Mouse (Mus musculus): ENCODE measurements at regions not wholly inside any gene's neighbourhood (a gene's known extent, or its start where the extent isn't known, plus 50 kb on each side); places are given as distances from the start of the nearest gene placed in this dataset.

DNA sequence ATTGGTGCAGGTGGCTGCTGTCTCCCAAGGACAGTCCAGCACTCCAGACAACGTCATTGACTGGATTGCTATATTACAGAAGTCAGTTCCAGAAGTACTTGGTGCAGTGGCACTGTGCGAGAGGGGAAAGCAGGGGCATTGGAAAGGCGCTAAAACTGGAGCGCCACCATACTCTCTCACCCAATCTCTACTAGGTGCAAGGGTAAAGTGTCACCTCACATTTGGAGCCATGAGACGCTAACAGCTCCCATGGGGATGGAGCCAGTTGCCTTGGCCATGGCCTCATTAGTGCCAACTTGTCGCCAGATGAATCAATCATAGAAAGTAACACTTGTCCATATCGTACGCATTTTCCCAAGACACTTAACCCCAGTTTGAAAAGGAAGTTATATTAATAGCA lies 1617.2 kb upstream of the Gulo start:
- in situ Hi-C loops (cut with MboI, MseI), result no loop called here

DNA sequence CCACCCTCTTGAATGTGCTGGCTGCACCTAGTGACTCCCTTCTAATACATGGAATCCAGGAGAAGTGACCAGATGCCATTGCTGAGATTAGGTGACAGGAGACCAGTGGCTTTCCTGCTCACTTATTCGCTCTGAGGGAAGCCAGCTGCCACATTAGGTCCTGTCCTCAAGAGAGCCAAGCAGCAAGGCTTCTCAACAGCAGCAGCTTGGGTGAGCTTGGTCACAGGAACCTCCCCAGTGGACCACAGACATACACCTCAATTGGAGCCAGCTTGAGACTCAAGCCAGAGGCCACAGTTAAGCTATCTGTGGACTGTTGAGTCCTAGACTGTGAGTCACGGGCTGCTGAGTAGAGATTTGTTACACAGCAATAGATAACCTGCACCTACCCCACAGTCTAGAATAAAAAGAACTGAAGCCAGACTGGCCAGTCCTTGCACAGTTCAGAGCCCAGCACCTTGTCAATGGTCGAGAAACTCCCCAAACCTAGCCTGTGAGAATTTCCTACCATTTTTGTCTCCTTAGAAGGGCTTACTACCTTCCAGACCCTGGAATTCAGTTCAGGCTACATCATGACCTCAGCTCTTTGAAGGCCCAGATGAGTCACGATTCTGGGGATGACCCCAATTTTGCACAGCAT lies 1615.0 kb upstream of the Gulo start:
- in situ Hi-C loops (cut with MboI, MseI), result no loop called here

DNA sequence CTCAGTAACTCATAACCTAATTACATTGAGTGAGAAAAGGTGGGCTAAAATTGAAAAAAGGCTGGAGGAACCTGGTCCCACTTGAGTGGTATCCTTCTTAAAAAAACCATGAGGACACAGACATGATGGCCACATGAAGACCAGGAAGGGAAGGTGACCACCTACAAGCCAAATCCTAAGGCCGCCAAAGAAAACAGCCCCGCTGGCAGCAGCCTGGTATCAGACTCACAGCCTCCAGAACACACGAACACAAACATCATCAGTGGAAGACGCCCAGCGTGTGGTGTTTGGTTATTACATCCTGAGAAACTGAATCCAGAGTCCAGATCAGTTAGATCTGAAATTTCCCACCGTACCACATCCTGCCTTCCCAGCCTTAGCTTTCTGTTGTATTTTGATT lies 1613.9 kb upstream of the Gulo start:
- in situ Hi-C loops (cut with MboI, MseI), result no loop called here

DNA sequence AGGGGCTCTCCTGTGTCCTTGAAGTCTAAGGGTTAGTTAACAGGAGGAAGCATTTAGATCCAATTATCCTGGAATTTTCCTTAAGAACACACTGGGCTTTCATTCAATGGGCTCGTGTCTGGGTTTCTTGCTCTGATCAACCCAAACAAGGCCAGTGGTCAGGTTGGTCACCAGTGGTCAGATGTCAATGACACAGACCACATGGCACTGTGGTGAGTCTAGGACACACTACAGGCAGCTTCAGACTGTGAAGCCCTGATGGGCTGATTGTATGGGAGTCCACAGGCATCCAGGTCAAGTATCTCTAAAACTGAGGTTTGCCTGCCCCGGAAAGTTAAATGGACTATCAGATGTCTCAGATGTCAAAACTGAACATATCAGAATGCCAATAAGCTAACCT lies 1612.5 kb upstream of the Gulo start:
- in situ Hi-C loops (cut with MboI, MseI), result no loop called here

DNA sequence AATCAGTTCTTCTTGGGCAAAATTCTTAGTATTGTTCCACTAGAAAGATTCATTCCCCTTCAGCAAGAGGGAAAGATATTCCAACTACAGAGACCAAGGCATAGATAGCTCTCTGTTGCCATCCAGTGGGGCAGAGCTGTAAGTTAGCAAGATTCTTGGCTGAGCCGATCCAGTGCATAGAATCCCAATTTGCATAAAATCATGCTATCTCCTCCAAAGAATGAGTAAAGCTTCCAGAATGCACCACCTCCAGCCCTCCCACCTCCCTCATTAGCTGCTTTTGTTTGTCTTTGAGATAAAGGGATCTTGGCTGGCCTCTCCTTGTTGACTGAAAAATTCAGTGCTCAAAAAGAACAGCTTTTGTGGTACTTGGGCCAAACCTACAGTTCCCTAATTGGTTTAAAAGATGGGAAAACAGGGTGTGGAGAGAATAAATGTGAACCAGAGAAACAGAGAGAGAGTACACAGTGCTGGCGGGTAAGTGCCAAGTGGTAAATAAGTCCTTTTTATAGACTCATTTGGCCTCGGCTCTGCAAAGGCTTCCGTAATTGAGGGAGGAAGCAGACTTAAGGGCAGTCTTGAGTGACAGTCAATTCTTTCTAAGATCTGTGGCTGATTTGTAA lies 1612.0 kb upstream of the Gulo start:
- in situ Hi-C loops (cut with MboI, MseI), result no loop called here

DNA sequence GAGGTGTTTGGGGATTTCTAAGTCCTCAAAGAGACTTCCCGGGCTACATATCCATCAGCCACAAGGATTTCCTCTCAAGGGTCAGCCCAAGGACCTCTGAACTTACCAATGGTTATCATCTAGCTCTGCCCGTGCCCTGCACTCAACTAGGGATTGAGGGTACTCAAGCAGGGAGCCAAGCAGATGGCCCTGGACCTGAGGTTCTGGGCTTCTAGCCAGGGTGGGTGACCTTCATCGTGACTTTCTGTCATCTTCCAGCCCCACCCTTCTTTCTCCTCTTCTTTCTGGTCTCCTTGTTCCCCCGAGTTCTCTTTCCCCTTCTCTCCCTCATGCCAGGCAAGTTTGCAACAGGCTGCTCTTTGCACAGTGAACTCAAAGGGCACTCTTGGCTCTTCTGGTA lies 1610.6 kb upstream of the Gulo start:
- in situ Hi-C loops (cut with MboI, MseI), result no loop called here

DNA sequence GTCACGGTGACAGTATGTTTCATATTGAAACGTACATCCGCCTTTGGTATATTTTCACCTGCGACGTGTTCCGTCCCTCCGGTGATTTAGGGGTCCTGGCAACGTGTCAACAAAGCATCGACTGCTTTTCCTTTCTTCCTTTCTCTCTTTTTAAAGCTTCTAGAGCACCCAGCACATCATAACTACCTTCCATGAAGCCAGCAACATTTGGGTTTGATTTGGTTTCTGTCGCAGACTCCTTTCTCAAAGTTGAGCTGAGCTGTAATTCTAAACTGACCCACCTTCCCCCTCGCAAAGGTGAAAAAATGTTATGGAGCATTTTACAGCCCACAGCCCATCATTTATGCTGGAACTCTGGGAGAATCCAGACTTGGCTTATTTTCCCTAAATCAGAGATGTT lies 1605.4 kb upstream of the Gulo start:
- in situ Hi-C loops (cut with MboI, MseI), result no loop called here

DNA sequence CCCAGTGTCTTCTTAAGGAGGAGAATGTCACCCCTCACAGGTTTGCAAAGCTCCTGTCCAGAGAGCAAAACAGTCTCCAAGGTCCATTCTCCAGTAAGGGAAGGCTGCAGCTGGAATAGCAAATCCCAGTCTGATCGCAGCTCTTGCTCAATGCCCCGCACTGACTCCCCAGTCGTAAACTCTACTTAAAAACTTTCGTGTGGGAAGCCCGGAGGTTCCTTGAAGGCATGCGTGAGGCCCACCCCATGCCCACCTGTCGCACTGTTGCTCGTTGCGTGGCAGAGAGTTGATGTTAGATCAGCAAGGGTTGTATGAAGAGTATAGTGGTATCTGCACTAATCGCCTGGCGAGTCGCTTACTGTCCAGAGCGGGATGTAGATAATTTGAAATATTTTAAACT lies 1604.7 kb upstream of the Gulo start:
- in situ Hi-C loops (cut with MboI, MseI), result no loop called here

DNA sequence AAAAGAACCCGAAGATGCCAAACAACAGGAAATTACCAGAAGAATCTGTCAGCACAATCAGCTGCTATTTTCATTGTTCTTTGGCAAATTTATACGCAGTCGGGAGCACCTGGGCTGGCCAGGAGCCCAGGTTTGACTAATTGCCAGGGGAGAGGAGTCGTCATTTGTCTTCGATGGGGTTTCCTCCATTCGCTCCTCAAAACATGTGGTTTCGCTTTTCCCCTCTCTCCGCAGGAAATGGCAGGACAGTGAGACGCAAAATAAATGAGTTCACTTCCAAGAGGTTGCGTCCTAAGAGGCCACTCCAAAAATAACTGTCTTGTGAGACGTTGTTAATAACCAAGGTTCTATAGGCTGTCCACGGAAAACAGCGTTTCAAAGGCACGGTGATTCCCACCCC lies 1604.2 kb upstream of the Gulo start:
- in situ Hi-C loops (cut with MboI, MseI), result no loop called here

DNA sequence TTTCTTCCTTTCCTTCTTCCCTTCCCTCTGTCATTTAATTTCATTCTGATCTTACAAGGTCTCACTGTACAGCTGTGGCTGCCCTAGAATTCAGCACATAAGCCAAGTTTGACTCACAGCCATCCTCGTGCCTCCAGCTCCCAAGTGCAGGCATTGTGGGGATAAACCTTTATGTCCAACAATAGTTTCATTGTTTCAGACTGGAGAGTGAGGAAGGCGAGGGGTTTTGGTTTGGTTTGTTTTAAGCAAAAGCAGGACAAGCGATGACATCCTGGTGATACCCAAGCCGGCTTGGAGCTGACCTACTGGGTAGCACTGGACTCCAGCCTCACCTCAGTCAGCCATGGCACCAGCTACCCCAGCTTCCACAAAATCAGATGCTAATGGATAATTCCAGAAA lies 1603.5 kb upstream of the Gulo start:
- in situ Hi-C loops (cut with MboI, MseI), result no loop called here

DNA sequence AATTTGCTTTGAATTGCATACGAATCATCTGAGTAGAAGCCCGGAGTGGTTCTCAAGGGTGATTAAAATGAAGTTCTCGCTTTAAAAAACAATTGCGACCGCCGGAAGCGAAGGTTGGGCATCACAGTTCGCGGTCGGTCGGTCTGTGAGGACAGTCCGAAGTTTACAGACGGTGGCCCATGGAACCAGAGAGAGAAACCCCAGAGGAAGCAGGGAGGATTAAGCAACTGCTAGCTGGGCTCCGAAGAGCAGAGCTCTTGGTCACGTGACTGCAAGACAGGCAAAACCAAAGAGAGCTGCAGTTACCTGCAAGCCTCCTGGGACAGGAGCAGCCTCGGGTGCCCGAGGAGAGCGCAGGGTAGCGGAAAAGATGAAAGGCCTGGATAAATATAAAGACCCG lies 1599.3 kb upstream of the Gulo start:
- in situ Hi-C loops (cut with MboI, MseI), result no loop called here

DNA sequence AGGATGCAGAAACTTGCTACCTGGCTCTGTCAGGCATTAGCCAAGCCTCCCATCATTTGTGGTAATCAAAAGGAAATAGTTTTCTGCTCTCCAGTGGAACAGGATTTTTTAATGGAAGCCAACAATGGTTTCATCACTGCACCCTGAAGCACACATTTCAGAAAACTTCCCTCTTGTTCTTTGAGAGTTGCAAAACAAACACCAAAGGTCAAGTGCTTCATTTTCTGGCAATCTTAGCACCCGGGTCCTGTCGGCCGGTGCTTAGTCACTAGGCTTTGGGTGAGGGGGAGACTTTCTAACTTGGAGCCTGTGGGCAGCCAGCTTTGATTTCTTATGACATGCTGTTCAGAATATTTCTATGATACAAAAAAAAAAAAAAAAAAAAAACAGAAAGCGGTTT lies 1594.0 kb upstream of the Gulo start:
- in situ Hi-C loops (cut with MboI, MseI), result no loop called here

DNA sequence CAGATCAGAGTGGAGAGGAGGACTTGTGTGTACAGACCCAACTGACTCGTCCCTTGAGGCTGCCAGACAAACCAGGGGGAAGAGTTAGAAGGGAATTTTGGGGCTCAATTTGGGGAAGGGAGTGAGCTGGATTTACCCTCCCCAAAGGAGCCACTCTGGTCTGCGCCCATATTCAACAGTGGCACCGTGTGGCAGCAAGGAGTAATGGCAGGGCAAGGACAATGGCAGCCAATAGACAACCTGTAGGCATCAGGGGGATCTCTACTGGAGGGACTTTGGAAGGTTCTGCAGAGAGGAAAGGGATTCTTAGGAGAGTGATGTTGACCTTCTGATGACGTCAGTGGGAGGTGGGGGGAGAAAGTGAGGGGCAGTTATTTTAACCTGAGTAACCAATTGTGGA lies 1590.7 kb upstream of the Gulo start:
- in situ Hi-C loops (cut with MboI, MseI), result no loop called here

DNA sequence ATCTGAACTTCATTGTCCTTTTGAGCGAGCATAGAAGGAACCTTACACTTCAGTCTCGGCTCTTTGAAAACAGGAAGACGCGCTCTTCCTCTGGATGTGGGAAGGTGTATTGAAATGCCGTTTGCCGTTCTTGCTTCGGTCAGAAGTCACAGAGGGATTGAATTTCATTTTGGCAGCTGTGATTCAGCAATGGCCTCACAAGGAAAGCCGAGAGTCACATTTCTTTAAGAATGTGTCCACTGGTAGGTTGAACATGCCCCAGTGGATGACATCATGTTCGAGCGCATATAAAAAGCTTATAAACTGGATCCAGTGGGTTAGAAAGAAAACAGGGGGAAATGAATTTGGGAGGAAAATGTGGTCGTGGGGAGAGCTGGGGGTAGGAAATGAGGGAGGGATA lies 1579.6 kb upstream of the Gulo start:
- in situ Hi-C loops (cut with MboI, MseI), result no loop called here

DNA sequence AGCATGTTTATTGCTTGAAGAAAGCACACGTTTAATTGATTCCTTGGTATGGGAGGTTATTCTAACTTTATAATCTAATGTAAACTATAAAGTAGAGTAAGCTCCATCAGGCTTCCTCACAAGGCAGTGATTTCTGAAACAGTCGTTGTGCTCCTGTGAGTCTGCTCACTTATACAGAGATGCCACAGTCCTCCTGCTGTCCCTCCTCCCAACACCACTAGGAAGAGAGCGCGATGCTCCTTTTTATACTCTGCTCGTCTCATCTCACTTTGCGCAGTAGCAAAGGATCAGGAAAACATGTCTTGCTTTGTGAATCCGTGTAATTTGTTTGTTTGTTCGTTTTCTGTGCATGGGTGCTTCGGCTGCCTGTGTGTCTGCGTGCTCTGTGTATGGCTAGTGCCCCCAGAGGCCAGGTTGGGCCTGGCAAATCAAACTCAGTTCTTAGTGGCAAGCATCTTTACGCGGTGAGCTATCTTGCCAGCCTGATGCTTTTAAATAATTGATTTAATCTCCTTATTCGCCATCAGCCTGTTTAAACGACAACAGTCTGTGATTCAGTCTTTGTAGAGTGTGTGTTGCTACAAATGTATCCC lies 1575.5 kb upstream of the Gulo start:
- in situ Hi-C loops (cut with MboI, MseI), result no loop called here

DNA sequence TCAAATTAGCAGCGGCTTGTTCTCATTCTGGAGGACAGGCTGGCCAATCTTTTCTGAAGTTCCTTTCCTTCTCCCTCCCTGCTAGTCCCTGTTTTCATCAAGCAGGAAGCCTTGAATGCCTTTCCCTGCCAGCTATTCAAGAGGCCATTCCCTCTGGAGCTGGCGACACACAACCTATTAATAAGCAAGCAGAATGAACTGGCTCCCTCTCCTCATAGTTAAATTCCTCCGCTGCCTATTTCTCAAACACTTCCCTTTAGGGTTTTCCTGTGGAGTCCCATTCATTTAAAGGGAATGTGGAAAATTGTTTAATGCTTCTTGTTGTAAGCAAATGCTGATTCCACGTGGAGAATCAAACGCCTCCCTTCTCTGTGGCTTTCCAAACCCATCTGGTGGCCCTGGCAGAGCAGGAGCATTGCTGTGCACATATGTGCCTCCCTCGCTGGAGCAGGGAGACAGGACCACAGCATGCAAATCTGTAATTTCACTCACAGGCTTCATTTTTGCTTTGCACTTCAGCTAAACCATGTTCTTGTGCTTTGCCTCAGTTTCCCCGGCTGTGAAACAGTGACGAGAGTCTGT lies 1573.3 kb upstream of the Gulo start:
- in situ Hi-C loops (cut with MboI, MseI), result no loop called here

DNA sequence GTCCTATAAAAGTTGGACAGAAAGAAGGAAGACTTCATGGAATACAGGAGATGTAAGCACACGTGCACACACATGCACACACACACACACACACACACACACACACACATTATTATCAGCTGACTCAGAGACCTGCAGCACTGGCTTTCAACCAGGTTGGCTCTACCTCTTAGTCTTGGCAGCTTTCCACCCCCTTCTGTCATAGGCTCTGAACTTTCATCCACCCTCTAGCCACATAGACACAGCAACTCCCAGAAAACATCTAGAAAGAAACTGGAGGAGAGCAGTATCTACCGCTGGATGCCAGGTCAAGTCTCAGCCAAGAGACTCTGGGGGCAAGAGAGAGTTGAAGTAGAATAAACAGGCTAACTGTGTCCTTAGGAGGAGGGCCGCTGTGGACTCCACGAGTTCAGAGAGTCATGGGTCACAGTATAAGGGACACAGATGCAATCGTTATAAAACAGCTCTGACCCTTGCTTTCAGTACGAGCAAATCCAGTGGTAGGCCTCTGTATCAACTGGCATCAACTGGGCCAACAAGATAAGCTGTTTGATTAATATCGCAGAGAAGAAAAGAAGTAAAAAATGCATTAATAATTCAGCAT lies 1565.4 kb upstream of the Gulo start:
- in situ Hi-C loops (cut with MboI, MseI), result no loop called here

DNA sequence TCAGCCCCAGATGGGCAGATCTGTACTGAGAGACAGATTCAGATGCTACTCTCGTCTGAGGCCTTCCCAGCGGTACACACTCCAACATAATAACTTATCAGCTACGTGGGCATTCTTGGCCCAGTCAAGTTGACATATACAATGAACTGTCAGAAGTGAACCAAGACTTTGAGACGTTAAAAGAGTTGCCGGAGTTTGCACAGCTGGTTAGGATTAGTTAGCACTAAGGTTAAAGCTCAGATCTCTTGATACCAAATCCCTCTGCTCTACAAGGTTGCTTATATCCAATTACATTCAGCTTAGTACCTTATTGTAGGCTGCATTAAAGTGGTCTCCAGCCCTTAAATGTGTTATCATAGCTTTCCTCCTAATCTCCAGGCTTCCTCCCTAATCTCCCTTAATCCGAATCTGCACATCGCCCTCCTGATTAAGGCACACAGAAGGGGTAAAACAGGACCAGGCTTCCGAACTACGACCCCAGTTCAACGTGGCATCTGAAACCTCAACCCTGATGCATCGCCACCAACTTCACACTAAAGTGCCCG lies 1564.5 kb upstream of the Gulo start:
- in situ Hi-C loops (cut with MboI, MseI), result no loop called here

DNA sequence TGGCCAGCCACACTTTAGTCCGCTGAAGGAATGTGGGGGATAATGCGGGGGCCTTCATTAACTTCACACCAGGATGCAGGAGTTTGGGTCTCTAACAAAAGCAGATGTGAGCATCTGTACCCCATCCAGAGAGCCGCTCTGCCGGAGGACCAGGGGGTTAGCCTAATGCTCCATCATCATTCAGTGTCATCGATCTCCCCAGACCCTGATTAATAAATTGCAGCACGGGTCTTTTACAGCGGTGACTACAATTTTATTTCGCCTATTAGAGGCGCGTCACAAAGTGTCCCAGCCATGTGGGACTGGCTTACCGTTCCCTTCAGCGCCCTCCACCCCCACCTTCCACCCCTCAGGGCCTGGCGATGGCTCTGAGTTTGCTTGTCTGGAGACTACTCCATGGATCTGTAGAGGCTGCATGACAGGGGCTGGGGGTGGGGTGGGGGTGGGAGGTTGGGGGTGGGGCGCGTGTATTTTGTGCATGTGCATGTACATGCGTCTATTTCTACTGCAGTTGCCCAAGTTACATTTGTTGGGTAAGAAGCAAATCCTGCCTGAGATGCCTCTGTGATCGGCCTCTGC lies 1560.8 kb upstream of the Gulo start:
- in situ Hi-C loops (cut with MboI, MseI), result loop anchor here in 1 of 2 experiments (10.0 kb wide), 1 partner anchor 665 kb away; no protein-coding TSS in a partner anchor

DNA sequence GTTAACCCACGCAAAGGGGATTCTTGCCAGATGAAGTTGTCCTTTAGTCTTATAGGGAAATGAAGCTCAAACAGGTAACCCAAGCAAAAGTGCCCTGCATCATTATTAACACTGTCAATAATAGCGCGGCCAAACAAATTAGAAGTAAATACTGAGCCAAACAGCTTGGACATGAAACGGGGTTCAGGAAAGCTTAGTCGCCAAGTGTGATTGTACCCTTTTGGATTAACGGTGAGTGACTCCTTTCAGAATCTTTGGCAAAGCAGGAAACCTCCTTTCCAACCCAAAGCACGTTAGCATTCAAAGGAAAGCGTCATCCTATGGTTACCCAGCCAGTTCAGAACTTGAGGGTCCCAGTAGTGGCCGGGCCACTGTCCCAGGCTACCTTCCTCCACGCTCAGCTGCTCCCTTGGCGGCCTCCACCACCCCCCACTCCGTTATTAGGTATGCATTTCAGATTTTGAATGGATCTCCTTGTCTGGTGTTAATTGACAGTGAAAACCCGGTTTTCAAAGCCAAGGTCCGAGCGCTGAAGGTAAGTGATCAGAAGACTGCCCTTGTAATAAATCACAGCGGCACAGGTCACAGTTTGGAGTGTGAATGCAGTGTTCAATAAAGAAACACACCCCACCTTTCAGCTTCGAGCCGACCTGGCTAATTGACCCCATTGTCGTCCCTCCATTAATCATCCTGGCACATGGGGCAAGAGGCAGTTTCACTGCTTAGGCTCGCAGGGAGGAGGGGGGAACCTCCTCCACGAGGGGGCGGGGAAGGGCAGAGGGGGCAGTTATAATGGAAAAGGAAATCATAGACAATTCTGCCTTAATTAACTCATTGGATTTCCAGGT lies 1560.1 kb upstream of the Gulo start:
- in situ Hi-C loops (cut with MboI, MseI), result loop anchor here in 1 of 2 experiments (10.0 kb wide), 1 partner anchor 666 kb away; no protein-coding TSS in a partner anchor

DNA sequence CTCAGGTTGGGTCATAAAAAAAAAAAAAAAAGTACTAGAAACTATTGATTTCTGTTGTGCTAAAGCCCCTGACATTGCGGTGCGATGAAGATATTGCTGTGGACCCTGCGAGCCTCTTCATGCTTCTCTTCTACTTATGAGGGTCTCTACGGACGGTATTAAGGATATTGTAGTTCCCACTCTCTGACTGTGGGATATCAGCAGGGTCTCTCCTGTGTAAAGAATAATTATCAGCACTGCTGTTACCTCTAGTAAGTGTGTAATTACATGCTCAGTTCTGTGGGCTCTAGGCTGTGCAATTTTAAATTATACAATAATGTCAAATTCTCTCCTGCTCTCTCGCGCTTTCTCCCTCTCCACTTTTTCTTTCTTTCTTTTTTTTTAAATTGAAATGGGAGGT lies 1545.9 kb upstream of the Gulo start:
- in situ Hi-C loops (cut with MboI, MseI), result no loop called here

All from T-helper 17 cell (primary cell).